Mouse (Mus musculus) forebrain, embryonic 11.5 days (tissue): ENCODE results near the gene Zfp821. TPM values are rescaled to one million over a fixed set of nuclear protein-coding genes. Genes with fewer than 3 reads are reported as not detected.

ENCODE experiments used
- polyA plus RNA-seq: library from polyadenylated mRNA; unstranded; fragments of >200 nt; fragmentation: Nextera tagmentation; extraction: Ambion mirVana; gene quantifications from 2 replicates; pipeline ENCODE4 v1.2.1, GENCODE M21; 2014

Zfp821 gene
- polyA plus RNA-seq, 1 experiment from 2014 or later, result 50.2 TPM

Other genes starting within 250 kb of the Zfp821 start
- gene Pmfbp1, start 211.5 kb upstream of the Zfp821 start, polyA plus RNA-seq, result 0.19 and 0.25 TPM in 2 replicates
- gene Dhx38, start 139.7 kb upstream of the Zfp821 start, polyA plus RNA-seq, result 28.4 and 30.6 TPM in 2 replicates
- gene Txnl4b, start 139.7 kb upstream of the Zfp821 start, polyA plus RNA-seq, result 27.0 and 28.5 TPM in 2 replicates
- 0.27 and 0.45 TPM in 2 replicates for gene Hp, start 126.4 kb upstream of the Zfp821 start, polyA plus RNA-seq
- gene Dhodh, start 96.9 kb upstream of the Zfp821 start, polyA plus RNA-seq, result 43.2 and 43.5 TPM in 2 replicates
- 0.05 and 0.19 TPM in 2 replicates for gene Pkd1l3, start 91.0 kb upstream of the Zfp821 start, polyA plus RNA-seq
- 172 and 186 TPM in 2 replicates for gene Ist1, start 12.3 kb upstream of the Zfp821 start, polyA plus RNA-seq
- 8.3 and 8.6 TPM in 2 replicates for gene Atxn1l, start 32.2 kb downstream of the Zfp821 start, polyA plus RNA-seq
- gene Ap1g1, start 73.0 kb downstream of the Zfp821 start, polyA plus RNA-seq, result 47.0 and 47.1 TPM in 2 replicates
- gene Phlpp2, start 163.0 kb downstream of the Zfp821 start, polyA plus RNA-seq, result 4.3 and 4.4 TPM in 2 replicates